Comparison of ENCODE assay signal across 21 mouse cellular contexts in genomic region chr1:190383256-190383838, GRCm38 (mm10).
DNase-seq lines count a peak whose midpoint lies in the region; ATAC-seq lines count a peak whose summit lies in the region.
"Had no signal": no experiment of that assay in that cellular context is flagged by ENCODE, and none has a peak within 500 bp of the region (broad histone marks: within the 10 kb centered on the region; RNA-seq: fewer than 3 reads in every experiment).

No protein-coding gene starts in this region.

- no peak for DNase-seq in liver, embryonic 11.5 days (ENCODE audit: low spot score)
- no peak for DNase-seq in liver
- DNase-seq in midbrain, embryonic 10.5 days (ENCODE audit: low spot score) = no peak
- DNase-seq in midbrain, embryonic 11.5 days (ENCODE audit: low spot score, missing footprints) = no peak
- no peak for DNase-seq in layer of hippocampus, adult 9-11 months
- DNase-seq: adrenal gland, adult 8-10 months; adrenal gland, postnatal 14 days; adrenal gland, postnatal 36 days; cerebellum, adult 11-12 months; cerebellum, adult 2 months; cerebellum, adult 9-10 months; cerebellum, postnatal 10 days; cerebellum, postnatal 25 days; forebrain, postnatal 0 days had no signal

- no peaks in the 10 kb centered on the region for H3K9me3 ChIP-seq in liver, embryonic 11.5 days (ENCODE audit: control insufficient read depth, low read length)
- H3K9me3 ChIP-seq in midbrain, embryonic 10.5 days (replicated peaks) = no peaks in the 10 kb centered on the region
- no peaks in the 10 kb centered on the region for H3K9me3 ChIP-seq in midbrain, embryonic 11.5 days (ENCODE audit: control insufficient read depth, low read length)
- H3K9me3 ChIP-seq: embryonic facial prominence, embryonic 10.5 days; embryonic facial prominence, embryonic 12.5 days; forebrain, embryonic 13.5 days; forebrain, embryonic 15.5 days had no signal

- H3K4me3 ChIP-seq in liver, embryonic 11.5 days (ENCODE audit: low read depth, low read length) = no peak overlapping the region
- H3K4me3 ChIP-seq in midbrain, embryonic 10.5 days = no peak overlapping the region
- no peak overlapping the region for H3K4me3 ChIP-seq in midbrain, embryonic 11.5 days (ENCODE audit: low read depth, low read length)
- H3K4me3 ChIP-seq: embryonic facial prominence, embryonic 10.5 days; embryonic facial prominence, embryonic 12.5 days; forebrain, embryonic 13.5 days; forebrain, embryonic 15.5 days had no signal

- no peak overlapping the region for H3K4me2 ChIP-seq in liver, embryonic 11.5 days
- H3K4me2 ChIP-seq in midbrain, embryonic 11.5 days = no peak overlapping the region
- H3K4me2 ChIP-seq: embryonic facial prominence, embryonic 12.5 days; forebrain, embryonic 15.5 days had no signal

- H3K27me3 ChIP-seq in liver, embryonic 11.5 days (replicated peaks; ENCODE audit: control insufficient read depth, insufficient read depth, low read length) = no peaks in the 10 kb centered on the region; the same call in 1 of the 2 replicates
- peaks cover 67% of the 10 kb centered on the region for H3K27me3 ChIP-seq in midbrain, embryonic 10.5 days (ENCODE audit: low read depth, poor library complexity, severe bottlenecking)
- H3K27me3 ChIP-seq in midbrain, embryonic 11.5 days (ENCODE audit: control insufficient read depth, insufficient read depth, low read length) = no peaks in the 10 kb centered on the region
- H3K27me3 ChIP-seq: embryonic facial prominence, embryonic 12.5 days had no signal

- no peak overlapping the region for H3K9ac ChIP-seq in liver, embryonic 11.5 days (ENCODE audit: low read depth, low read length)
- no peak overlapping the region for H3K9ac ChIP-seq in midbrain, embryonic 11.5 days (ENCODE audit: low read length)
- H3K9ac ChIP-seq: embryonic facial prominence, embryonic 12.5 days; forebrain, embryonic 13.5 days; forebrain, embryonic 15.5 days; forebrain, postnatal 0 days had no signal

- H3K27ac ChIP-seq in liver, embryonic 11.5 days (ENCODE audit: low read depth, low read length) = no peak overlapping the region
- H3K27ac ChIP-seq in midbrain, embryonic 10.5 days (replicated peaks) = 0 out of 2 replicates have a peak overlapping the region, but pooled peaks have one; percentile 23
- no peak overlapping the region for H3K27ac ChIP-seq in midbrain, embryonic 11.5 days (ENCODE audit: low read depth, low read length)
- H3K27ac ChIP-seq: embryonic facial prominence, embryonic 10.5 days; embryonic facial prominence, embryonic 12.5 days; forebrain, embryonic 13.5 days; forebrain, embryonic 15.5 days had no signal

- ATAC-seq in liver, embryonic 11.5 days (replicated peaks; ENCODE audit: low FRiP score) = peak; percentile 66
- no peak for ATAC-seq in midbrain, embryonic 11.5 days (ENCODE audit: low FRiP score)
- ATAC-seq: activated CD4-positive, CD25-positive, alpha-beta regulatory T cell, adult 4 months; forebrain, embryonic 13.5 days; forebrain, embryonic 15.5 days; forebrain, postnatal 0 days; Patski had no signal

- H3K4me1 ChIP-seq in liver, embryonic 11.5 days (replicated peaks; ENCODE audit: control insufficient read depth, insufficient read depth, low read length) = no peaks in the 10 kb centered on the region
- peaks cover 39% of the 10 kb centered on the region for H3K4me1 ChIP-seq in midbrain, embryonic 10.5 days
- H3K4me1 ChIP-seq in midbrain, embryonic 11.5 days (ENCODE audit: control insufficient read depth, insufficient read depth, low read length) = peaks cover 16% of the 10 kb centered on the region
- H3K4me1 ChIP-seq: embryonic facial prominence, embryonic 12.5 days had no signal

- WGBS in liver, embryonic 11.5 days = 59% methylated on average over 10 of the region's 10 CpGs
- WGBS in midbrain, embryonic 10.5 days = 88% methylated on average over 10 of the region's 10 CpGs
- WGBS in midbrain, embryonic 11.5 days = 84% methylated on average over 10 of the region's 10 CpGs

- no peaks in the 10 kb centered on the region for H3K36me3 ChIP-seq in liver, embryonic 11.5 days (ENCODE audit: control insufficient read depth, insufficient read depth, low read length)
- no peaks in the 10 kb centered on the region for H3K36me3 ChIP-seq in midbrain, embryonic 10.5 days
- no peaks in the 10 kb centered on the region for H3K36me3 ChIP-seq in midbrain, embryonic 11.5 days (ENCODE audit: control insufficient read depth, insufficient read depth, low read length)
- H3K36me3 ChIP-seq: embryonic facial prominence, embryonic 10.5 days; embryonic facial prominence, embryonic 12.5 days; forebrain, embryonic 15.5 days; G1E had no signal
